Mouse (Mus musculus) kidney, postnatal 10 days (tissue): ENCODE data around the gene Rbsn.

Experiments
- DNase-seq: peaks from one replicate; pipeline ENCODE4 v3.0.0; 2021; ENCODE audit warnings: mixed read lengths

Rbsn gene

DNA sequence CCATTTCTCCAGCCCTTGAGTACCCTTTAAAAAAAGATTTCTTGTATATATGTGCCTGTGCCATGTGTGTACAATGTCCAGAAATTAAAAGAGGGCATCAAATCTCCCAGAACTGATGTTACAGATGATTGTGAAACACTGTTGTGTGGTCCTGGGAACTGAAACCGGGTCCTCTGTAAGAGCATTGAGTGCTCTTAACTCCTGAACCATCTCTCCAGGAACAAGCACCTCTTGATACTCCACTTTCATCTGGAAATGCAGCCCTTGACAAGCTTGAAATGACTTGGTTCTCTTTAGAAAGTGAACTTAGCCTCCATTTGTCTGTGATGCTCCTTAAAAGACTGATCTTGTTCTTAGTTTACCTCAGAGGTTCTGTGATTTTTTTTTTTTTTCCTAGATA lies 52.0 kb downstream of the Rbsn start:
- no peak for DNase-seq

- DNase-seq: no peak
Measured at GRCm38 (mm10) chr6:92158801-92159200, 55.9 kb downstream of the Rbsn start.

DNA sequence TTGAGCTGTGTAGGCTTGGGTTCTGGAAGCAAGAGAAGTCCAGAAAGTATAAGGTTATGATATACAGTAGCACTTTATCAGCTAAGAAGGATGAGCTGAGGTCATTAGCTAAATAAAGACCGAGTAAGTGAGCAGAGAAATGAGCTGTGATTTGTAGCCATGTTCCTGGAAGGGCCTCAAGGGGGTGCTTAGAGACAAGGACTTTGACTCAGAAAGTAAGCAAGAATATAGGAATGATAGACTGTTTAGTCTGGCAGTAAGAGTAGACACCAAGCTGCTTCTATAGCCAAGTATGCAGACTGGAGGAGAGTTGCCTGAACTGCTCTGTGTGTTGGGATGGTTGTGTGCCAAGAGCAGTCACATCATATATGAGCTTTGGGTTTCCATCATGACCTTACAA lies 61.0 kb downstream of the Rbsn start:
- no peak for DNase-seq

GRCm38 (mm10) chr6:92145881-92146280 lies 68.8 kb downstream of the Rbsn start:
- DNase-seq: no peak
